Mouse (Mus musculus) CH12.LX (cell line): ENCODE measurements around the gene Smarcal1. TPM values are rescaled to one million over a fixed set of nuclear protein-coding genes. Genes with fewer than 3 reads are reported as not detected.

Experiments
- DNase-seq: peaks from one replicate; pipeline ENCODE4 v3.0.0-alpha.2; 2013; ENCODE audit errors: extremely low read depth
- H3K27ac ChIP-seq: 2 replicates; pipeline ENCODE4 v1.5.1; 2012; ENCODE audit warnings: low read depth, mild to moderate bottlenecking, control low read depth, moderate library complexity; ENCODE audit not compliant: insufficient read depth
- H3K27me3 ChIP-seq: replicated peaks from 2 replicates; pipeline ENCODE3; 2012; ENCODE audit warnings: inconsistent platforms
- H3K36me3 ChIP-seq, 2 experiments: replicated peaks in 1 of 2; 2 replicates each; pipeline versions ENCODE3 to v1.6.1; 2012; ENCODE audit warnings: inconsistent platforms in 1 of 2, low read length in 1 of 2, mild to moderate bottlenecking in 1 of 2, mixed read lengths in 1 of 2, moderate library complexity in 1 of 2; ENCODE audit not compliant: control insufficient read depth in 1 of 2, insufficient read depth in 1 of 2
- H3K4me1 ChIP-seq, 2 experiments: 2 replicates each; pipeline ENCODE4 v1.6.1; 2012; ENCODE audit warnings: inconsistent platforms in 1 of 2, moderate library complexity in 1 of 2; ENCODE audit not compliant: insufficient read depth in 2 of 2, control insufficient read depth in 1 of 2
- H3K4me2 ChIP-seq: 2 replicates; pipeline ENCODE4 v1.6.1; 2012; ENCODE audit warnings: low read depth, mild to moderate bottlenecking, control low read depth; ENCODE audit not compliant: poor library complexity, insufficient read depth, severe bottlenecking
- H3K4me3 ChIP-seq, 3 experiments: fragments of 150-350 bp in 1 of 3; sonication (generic) in 1 of 3; replicated peaks in 1 of 3; 2 replicates each; pipeline versions ENCODE3 to v1.5.1; 2011 to 2012; ENCODE audit warnings: low read depth in 2 of 3, low read length in 2 of 3, mild to moderate bottlenecking in 2 of 3, moderate library complexity in 2 of 3, control low read depth in 1 of 3, improper control_type of control experiment in 1 of 3, inconsistent platforms in 1 of 3, mixed read lengths in 1 of 3; ENCODE audit not compliant: poor library complexity in 1 of 3
- H3K79me2 ChIP-seq: replicated peaks from 2 replicates; pipeline ENCODE4 v1.6.1; 2012; ENCODE audit warnings: mild to moderate bottlenecking, moderate library complexity; ENCODE audit not compliant: control insufficient read depth, poor library complexity, insufficient read depth, severe bottlenecking; ENCODE audit errors: extremely low read depth
- H3K9ac ChIP-seq: 2 replicates; pipeline ENCODE4 v1.6.1; 2012; ENCODE audit warnings: low read depth, mild to moderate bottlenecking, control low read depth, moderate library complexity; ENCODE audit not compliant: insufficient read depth
- H3K9me3 ChIP-seq: replicated peaks from 2 replicates; pipeline ENCODE3; 2012; ENCODE audit warnings: low read length, inconsistent platforms, mixed read lengths
- CTCF ChIP-seq, 2 experiments: IDR thresholded peaks in 1 of 2; conservative IDR thresholded peaks in 1 of 2; 2 replicates each; pipeline ENCODE4 v1.5.1; 2011 to 2012; ENCODE audit warnings: low read depth in 2 of 2, low read length in 2 of 2, improper control_type of control experiment in 1 of 2, inconsistent platforms in 1 of 2, mild to moderate bottlenecking in 1 of 2, moderate library complexity in 1 of 2
- EP300 ChIP-seq: IDR thresholded peaks from 2 replicates; pipeline ENCODE4 v1.6.1; 2011; ENCODE audit warnings: low read length, improper control_type of control experiment
- JUN ChIP-seq: IDR thresholded peaks from 2 replicates; pipeline ENCODE4 v1.6.1; 2011; ENCODE audit warnings: low read depth, mild to moderate bottlenecking, low read length, improper control_type of control experiment, moderate library complexity; ENCODE audit not compliant: insufficient read depth
- JUND ChIP-seq: conservative IDR thresholded peaks from 2 replicates; pipeline ENCODE4 v1.6.1; 2011; ENCODE audit warnings: low read depth, low read length, improper control_type of control experiment
- MXI1 ChIP-seq: IDR thresholded peaks from 2 replicates; pipeline ENCODE4 v1.6.1; 2011; ENCODE audit warnings: mild to moderate bottlenecking, low read depth, low read length, improper control_type of control experiment
- NELFE ChIP-seq: IDR thresholded peaks from 2 replicates; pipeline ENCODE4 v1.6.1; 2011; ENCODE audit warnings: low read depth, low read length, improper control_type of control experiment
- PAX5 ChIP-seq: IDR thresholded peaks from 2 replicates; pipeline ENCODE4 v1.6.1; 2012; ENCODE audit warnings: low read length, inconsistent platforms, mixed read lengths
- POLR2A ChIP-seq: IDR thresholded peaks from 2 replicates; pipeline ENCODE4 v1.6.1; 2011; ENCODE audit warnings: low read depth, mild to moderate bottlenecking, improper control_type of control experiment, low read length
- POLR2AphosphoS2 ChIP-seq: IDR thresholded peaks from 2 replicates; pipeline ENCODE4 v1.6.1; 2011; ENCODE audit warnings: low read depth, low read length, improper control_type of control experiment
- RAD21 ChIP-seq: IDR thresholded peaks from 2 replicates; pipeline ENCODE4 v1.6.1; 2011; ENCODE audit warnings: low read depth, mild to moderate bottlenecking, low read length, improper control_type of control experiment, moderate library complexity
- RCOR1 ChIP-seq: conservative IDR thresholded peaks from 2 replicates; pipeline ENCODE4 v1.6.1; 2012; ENCODE audit warnings: low read depth, mild to moderate bottlenecking, inconsistent platforms, low read length, improper control_type of control experiment
- SMC3 ChIP-seq: IDR thresholded peaks from 2 replicates; pipeline ENCODE4 v1.6.1; 2011; ENCODE audit warnings: low read depth, low read length, improper control_type of control experiment
- UBTF ChIP-seq: IDR thresholded peaks from 2 replicates; pipeline ENCODE4 v1.6.1; 2012; ENCODE audit warnings: low read depth, mild to moderate bottlenecking, inconsistent platforms, low read length, improper control_type of control experiment, moderate library complexity
- ZNF384 ChIP-seq: IDR thresholded peaks from 2 replicates; pipeline ENCODE4 v1.6.1; 2012; ENCODE audit warnings: low read depth, low read length, improper control_type of control experiment, inconsistent platforms
- dilution Hi-C: fragments of 300-500 bp; cut with MboI; formaldehyde crosslinking; loops from 2 replicates; pipeline ENCODE4 v1.14.3; 2020; ENCODE audit warnings: low sequenced_read_pairs; ENCODE audit not compliant: extremely low pct_unique_long_range_greater_than_20kb, extremely low pct_ligation_motif_present
- in situ Hi-C: fragments of 300-500 bp; cut with MboI; formaldehyde crosslinking; loops from 3 replicates; pipeline ENCODE4 v1.14.3; 2019; ENCODE audit warnings: low sequenced_read_pairs, low pct_ligation_motif_present, low pct_unique_long_range_greater_than_20kb, mixed read lengths
- polyA plus RNA-seq: library from polyadenylated mRNA; unstranded; fragments of >175 nt; gene quantifications from 2 replicates; pipeline ENCODE4 v1.2.1, GENCODE M21; 2012; ENCODE audit warnings: low read depth; ENCODE audit not compliant: insufficient read length
- total RNA-seq, 2 experiments: library from RNA; depleted of rRNA; stranded (reverse); fragments of 300-350 nt in 1 of 2; fragments of >200 nt in 1 of 2; gene quantifications; 2 replicates each; pipeline ENCODE4 v1.2.3; 2012 to 2014

Smarcal1 gene
- total and polyA plus RNA-seq, 3 experiments = 25.2 to 54.2 (median 34.9) TPM

DNA sequence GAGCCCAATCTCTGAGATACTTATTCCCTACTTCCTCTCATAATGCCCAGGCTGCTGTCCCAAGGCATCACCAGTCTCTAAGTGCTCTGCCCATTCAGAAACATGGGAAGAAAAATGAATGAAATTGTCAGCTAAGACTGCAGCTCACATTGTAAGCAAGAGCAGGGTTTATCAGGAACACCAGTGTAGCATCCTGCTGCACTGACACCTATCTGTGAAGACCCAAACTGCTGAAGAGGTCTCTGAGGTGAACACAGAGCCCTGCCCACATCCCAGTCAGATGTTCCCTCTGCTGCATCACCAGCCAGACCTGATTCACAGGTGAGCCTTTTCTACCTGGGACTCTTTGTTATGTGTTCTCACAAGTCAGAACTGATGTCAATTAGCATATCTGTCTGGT, 49.6 kb upstream of the Smarcal1 start:
- H3K4me3 ChIP-seq = no peak overlapping the region
- dilution Hi-C loops (no loop called here), in situ Hi-C loops (no loop called here)
- no peak overlapping the region for H3K9ac ChIP-seq
- no peaks in the 10 kb centered on the region for H3K79me2 ChIP-seq
- peaks cover 3 to 10% of the 10 kb centered on the region in 2 experiments; a peak in 2 of 4 replicates for H3K4me1 ChIP-seq
- TF ChIP-seq SMC3 = 0 out of 2 replicates have a peak, but pooled peaks have one; percentile 9
- TF ChIP-seq RAD21 = peak; percentile 25
- TF ChIP-seq EP300 = no peak
- TF ChIP-seq CTCF (conservative IDR thresholded peaks at IDR 0.05 in 1 of 2, IDR thresholded peaks at IDR 0.05 in 1 of 2; ENCODE audit: low read depth in 2 of 2, low read length in 2 of 2) = peak in 1 of 2 experiments; percentile 15; a peak in 1 of 4 replicates
- no peaks in the 10 kb centered on the region for H3K36me3 ChIP-seq
- no peak overlapping the region for H3K27ac ChIP-seq
- H3K4me2 ChIP-seq = no peak overlapping the region
- DNase-seq = no peak
- peaks cover 2% of the 10 kb centered on the region for H3K27me3 ChIP-seq
- no peaks in the 10 kb centered on the region for H3K9me3 ChIP-seq

DNA sequence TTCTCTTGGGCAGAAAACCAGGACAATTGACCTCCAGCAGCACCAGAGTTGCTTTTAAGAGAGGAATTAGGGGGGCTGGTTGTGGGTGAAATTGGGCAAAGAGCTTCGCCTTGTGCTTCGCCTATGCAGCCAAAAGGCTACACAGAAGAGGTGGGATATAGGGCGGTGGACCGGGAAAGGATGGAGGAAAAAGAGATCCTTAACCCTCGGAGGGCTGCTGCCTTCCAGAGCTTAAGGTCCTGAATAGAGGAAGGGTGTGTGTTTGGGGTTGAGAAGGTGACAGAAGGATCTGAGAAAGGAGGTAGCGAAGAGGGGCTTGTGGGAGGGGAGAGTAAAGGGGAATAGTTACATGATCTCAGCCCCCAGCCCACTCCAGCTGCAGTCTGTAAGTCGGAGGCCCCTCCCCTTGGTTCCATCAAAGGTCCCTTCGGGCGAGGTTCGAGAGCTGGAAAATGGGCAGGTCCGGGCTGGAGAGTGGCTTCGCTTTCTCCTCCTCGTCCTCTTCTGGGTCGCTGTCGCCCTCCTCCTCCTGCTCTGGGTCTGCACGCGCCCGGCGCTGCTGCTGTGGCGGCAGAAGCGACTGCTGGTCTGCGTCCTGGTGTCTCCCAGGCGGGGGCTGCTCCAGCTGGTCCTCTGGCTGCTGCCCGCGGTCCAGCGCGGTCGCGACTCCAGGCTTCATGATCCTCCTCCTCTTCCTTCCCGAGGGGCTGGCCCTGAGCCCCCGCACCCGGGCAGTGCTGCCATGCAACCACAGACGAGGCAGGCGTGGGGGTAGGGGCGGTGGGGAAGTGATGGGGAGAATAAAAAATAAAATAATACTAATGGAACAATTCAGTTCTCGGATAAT, 47.1 kb upstream of the Smarcal1 start:
- H3K79me2 ChIP-seq = no peaks in the 10 kb centered on the region
- H3K36me3 ChIP-seq = no peaks in the 10 kb centered on the region
- no peak overlapping the region for H3K4me3 ChIP-seq
- no peak overlapping the region for H3K4me2 ChIP-seq
- dilution Hi-C loops (no loop called here), in situ Hi-C loops (no loop called here)
- no peak for DNase-seq
- no peak overlapping the region for H3K27ac ChIP-seq
- no peak overlapping the region for H3K9ac ChIP-seq
- no peaks in the 10 kb centered on the region for H3K9me3 ChIP-seq
- TF ChIP-seq POLR2A = no peak
- no peak for TF ChIP-seq RCOR1
- no peak for TF ChIP-seq POLR2AphosphoS2
- TF ChIP-seq ZNF384 = no peak
- TF ChIP-seq NELFE = no peak
- TF ChIP-seq UBTF = no peak
- TF ChIP-seq JUN = no peak
- no peak for TF ChIP-seq JUND
- no peak for TF ChIP-seq PAX5
- no peak for TF ChIP-seq MXI1
- no peaks in the 10 kb centered on the region for H3K4me1 ChIP-seq
- H3K27me3 ChIP-seq = peaks cover 2% of the 10 kb centered on the region
